Mouse (Mus musculus): ENCODE measurements around the gene Ctcfl. TPM values are rescaled to one million over a fixed set of nuclear protein-coding genes. Genes with fewer than 3 reads are reported as not detected.

The Ctcfl gene
- not detected for polyA plus RNA-seq (2017; shearing (Covaris generic))

DNA sequence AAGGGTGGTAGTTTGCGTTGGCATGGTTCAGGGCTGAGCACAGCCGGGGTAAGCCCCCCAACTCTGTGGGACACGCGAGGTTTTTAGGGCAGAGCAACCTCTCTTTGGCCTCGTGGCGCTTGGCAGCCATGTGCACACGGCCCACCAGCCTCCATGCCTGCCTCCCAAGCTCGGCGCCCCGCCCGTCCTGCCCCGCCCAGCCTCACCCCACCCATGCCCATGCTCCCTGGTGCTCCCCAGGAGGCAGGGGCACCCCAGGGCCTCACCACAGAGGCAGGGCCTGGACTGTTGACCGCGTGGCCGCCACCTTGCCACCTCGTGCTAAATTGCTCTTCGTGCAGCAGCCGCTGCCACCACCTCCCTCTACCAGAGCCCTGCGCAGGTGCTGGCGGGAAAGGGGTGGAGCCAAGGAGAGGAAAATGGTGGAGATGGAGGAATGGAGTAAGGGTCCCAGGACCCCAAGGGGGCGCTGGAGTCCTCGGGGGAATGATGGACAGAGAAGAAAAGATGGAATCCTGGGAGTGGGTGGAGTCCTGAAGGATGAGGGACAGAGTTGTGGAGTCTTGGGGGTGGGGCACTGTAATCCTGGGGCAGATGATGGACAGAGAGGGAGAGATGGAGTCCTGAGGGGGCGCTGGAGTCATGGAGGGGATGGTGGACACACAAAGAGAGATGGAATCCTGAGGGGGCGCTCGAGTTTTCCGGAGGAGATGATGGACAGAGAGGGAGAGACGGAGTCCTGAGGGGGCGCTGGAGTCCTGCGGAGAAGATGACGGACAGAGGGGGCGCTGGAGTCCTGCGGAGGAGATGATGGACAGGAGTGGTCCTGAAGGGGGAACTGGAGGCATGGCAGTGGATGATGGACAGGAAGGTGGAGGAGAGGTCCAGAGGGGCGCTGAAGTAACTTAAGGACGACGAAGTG is at the start of gene Ctcfl:
TSS of gene Ctcfl (minus strand) at position 503 of the 922 bp plus-strand sequence.

DNA sequence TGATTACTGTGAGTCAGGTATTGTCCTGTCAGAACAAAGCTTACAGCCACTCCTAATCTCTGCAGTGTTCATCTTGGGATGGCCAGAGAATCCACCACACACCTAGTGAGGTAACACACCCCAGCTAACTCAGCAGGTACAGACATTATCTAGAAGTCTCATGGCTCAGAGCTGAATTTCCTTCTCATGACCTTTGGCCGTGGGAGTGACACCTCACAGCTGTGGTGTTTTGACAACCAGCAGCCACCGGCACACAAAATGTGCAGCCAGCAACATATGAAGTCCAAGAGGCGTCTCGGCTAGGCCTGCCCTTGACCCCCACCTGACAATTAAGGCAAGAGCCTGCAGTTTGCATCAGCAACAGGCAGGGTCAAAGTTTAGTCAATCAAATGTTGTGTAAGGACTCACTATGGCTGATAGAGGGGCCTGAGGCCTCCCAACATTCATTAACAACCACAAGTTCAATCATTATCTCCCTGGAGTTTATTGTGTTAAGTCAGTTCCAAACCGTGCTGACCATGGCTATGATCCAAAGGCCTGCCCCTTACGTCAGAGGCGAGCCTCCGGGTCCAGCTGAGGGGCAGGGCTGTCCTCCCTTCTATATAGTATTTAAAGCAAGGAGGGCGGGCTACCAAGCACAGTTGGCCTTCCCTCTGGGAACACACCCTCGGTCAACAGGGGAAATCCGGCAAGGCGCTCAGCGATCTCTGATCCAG is 33.3 kb upstream of the Ctcfl start, which contains the start of gene Pck1:
TSS of gene Pck1 (plus strand) at position 613 of the 716 bp plus-strand sequence.

Other genes starting within 250 kb of the Ctcfl start
- 26.8 TPM for gene Bmp7, start 179.2 kb downstream of the Ctcfl start, polyA plus RNA-seq (2017; shearing (Covaris generic))
- 4.9 TPM for gene Spo11, start 141.8 kb downstream of the Ctcfl start, polyA plus RNA-seq (2017; shearing (Covaris generic))
- gene Rae1, start 119.4 kb downstream of the Ctcfl start, polyA plus RNA-seq (2017; shearing (Covaris generic)) = 142 TPM
- gene Rbm38, start 99.0 kb downstream of the Ctcfl start, polyA plus RNA-seq (2017; shearing (Covaris generic)) = 80.8 TPM
- gene Pck1, start 33.5 kb upstream of the Ctcfl start, polyA plus RNA-seq (2017; shearing (Covaris generic)) = 0.17 TPM
- gene Zbp1, start 99.4 kb upstream of the Ctcfl start, polyA plus RNA-seq (2017; shearing (Covaris generic)) = 185 TPM
- gene Pmepa1, start 157.0 kb upstream of the Ctcfl start, polyA plus RNA-seq (2017; shearing (Covaris generic)) = 60.3 TPM